Mouse (Mus musculus): ENCODE data around the gene 0610010K14Rik.

DNA sequence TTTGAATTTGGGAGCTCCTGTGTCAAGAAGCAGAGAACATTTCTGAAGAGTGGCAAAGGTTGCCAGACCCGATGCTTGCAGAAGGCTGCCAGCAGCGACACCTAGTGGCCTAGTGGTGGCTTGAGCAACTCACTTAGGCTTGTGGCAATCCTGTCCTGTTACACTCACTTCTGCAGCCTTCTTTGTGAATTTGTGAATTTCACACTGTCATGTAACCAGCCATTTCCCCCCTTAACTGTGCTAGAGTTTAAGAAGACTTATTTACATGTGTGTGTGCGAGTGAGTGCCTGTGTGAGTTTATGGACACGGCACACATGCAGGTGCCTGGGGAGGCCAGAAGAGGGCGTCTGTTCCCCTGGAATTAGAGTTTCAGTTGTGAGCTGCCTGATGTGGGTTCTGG is 36.0 kb downstream of the 0610010K14Rik start:
- TF ChIP-seq CTCF (IDR thresholded peaks at IDR 0.05; ENCODE audit: insufficient read depth, low read length): peak; percentile 98
- TF ChIP-seq POLR2A (IDR thresholded peaks at IDR 0.05; ENCODE audit: borderline replicate concordance, extremely low read depth, low read depth, low read length): no peak
